Mouse (Mus musculus): ENCODE data around the gene Tnfrsf1a.

Tnfrsf1a gene

GRCm38 (mm10) chr6:125355197-125355741, 6.1 kb downstream of the Tnfrsf1a start:
- no peak for DNase-seq

GRCm38 (mm10) chr6:125356264-125356663, 7.1 kb downstream of the Tnfrsf1a start:
- DNase-seq = no peak

GRCm38 (mm10) chr6:125357334-125357733, 8.2 kb downstream of the Tnfrsf1a start:
- DNase-seq = no peak

- DNase-seq = no peak
Observed at GRCm38 (mm10) chr6:125359999-125360398, 10.8 kb downstream of the Tnfrsf1a start.

- no peak for DNase-seq
Observed at GRCm38 (mm10) chr6:125360846-125361245, 11.7 kb downstream of the Tnfrsf1a start.

- no peak for DNase-seq
Observed at GRCm38 (mm10) chr6:125361467-125362291, 12.5 kb downstream of the Tnfrsf1a start.

- no peak for DNase-seq
Observed at GRCm38 (mm10) chr6:125363021-125363420, 13.9 kb downstream of the Tnfrsf1a start.

- no peak for DNase-seq
Observed at GRCm38 (mm10) chr6:125363451-125364242, 14.5 kb downstream of the Tnfrsf1a start.

- no peak for DNase-seq
Observed at GRCm38 (mm10) chr6:125364448-125364847, 15.3 kb downstream of the Tnfrsf1a start.

- no peak for DNase-seq
Observed at GRCm38 (mm10) chr6:125365522-125365921, 16.4 kb downstream of the Tnfrsf1a start.

GRCm38 (mm10) chr6:125366133-125366532, 17.0 kb downstream of the Tnfrsf1a start:
- no peak for DNase-seq

- no peak for DNase-seq
Observed at GRCm38 (mm10) chr6:125367758-125368371, 18.7 kb downstream of the Tnfrsf1a start.

- no peak for DNase-seq
Observed at GRCm38 (mm10) chr6:125377042-125377441, 27.9 kb downstream of the Tnfrsf1a start.

- peak; percentile 74 for DNase-seq
Observed at GRCm38 (mm10) chr6:125377582-125378451, 28.7 kb downstream of the Tnfrsf1a start.

GRCm38 (mm10) chr6:125378621-125379020, 29.5 kb downstream of the Tnfrsf1a start:
- no peak for DNase-seq

GRCm38 (mm10) chr6:125379781-125380180, 30.6 kb downstream of the Tnfrsf1a start:
- no peak for DNase-seq

GRCm38 (mm10) chr6:125380372-125381360, 31.5 kb downstream of the Tnfrsf1a start, which contains the start of gene Plekhg6:
Plekhg6 (minus strand) TSS chr6:125380793.
- peak; percentile 36 for DNase-seq

GRCm38 (mm10) chr6:125382024-125382423, 32.9 kb downstream of the Tnfrsf1a start:
- DNase-seq = no peak

GRCm38 (mm10) chr6:125385066-125385974, 36.2 kb downstream of the Tnfrsf1a start:
- DNase-seq = no peak

- DNase-seq = no peak
Observed at GRCm38 (mm10) chr6:125386080-125386479, 36.9 kb downstream of the Tnfrsf1a start.
